Mouse (Mus musculus) adrenal gland, postnatal 10 days (tissue): ENCODE measurements at regions not wholly inside any gene's neighbourhood (a gene's known extent, or its start where the extent isn't known, plus 50 kb on each side); places are given as distances from the start of the nearest gene placed in this dataset.

ENCODE experiments used
- DNase-seq: peaks from one replicate; pipeline ENCODE4 v3.0.0; 2021; ENCODE audit warnings: mixed read lengths

- no peak for DNase-seq
Measured at GRCm38 (mm10) chr6:111911997-111912396, 361.6 kb upstream of the Lmcd1 start.

DNA sequence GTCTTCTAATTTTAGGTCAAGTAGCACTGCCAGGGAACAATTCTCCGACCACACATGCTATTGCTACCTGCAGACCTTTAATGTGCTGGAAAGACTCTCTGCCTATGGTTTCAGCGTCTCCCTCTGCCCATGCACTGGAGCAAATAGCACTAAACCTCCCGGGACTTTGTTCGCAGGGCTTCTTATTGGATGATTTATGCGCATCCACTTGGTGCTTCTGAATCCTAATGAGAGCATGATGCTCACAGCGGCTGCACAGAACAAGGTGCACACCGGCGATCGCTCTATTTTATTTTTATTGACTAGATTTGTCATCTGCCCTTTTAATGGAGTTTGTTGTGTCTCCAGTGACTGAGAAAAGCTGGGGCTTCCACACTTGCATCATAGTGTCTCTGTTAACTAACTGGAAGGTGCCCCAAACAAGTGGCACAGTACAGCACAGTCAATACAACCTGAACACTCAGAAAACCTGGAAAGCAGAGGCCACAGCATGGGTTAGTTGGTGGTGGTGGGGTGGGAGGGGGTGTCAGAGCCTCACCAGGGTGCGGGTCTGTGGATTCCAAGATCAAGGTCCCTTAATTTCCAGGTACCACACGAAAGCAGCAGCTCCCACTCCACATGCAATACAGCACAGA is 359.7 kb upstream of the Lmcd1 start:
- DNase-seq: no peak

DNA sequence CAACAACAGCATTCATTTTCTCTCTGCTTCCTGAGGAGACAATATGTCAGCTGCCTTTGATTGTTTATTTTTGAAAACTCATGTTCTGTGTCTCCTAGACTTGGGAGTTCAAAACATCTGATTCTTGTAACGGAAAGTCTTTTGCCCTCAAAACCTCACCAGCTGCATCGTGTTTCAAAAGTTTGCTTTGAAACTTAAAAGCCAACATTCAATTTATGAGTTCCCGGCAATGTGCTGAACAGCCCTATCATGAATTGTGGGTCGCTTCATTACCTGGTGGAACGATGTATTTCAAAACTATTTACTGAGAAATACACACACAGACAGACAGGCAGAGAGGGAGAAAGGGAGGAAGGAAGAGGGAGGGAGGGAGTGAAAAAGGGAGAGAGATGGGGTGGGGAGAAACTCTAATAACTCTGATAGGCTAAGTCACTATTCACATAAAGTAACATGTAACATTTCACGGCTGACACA is 356.3 kb upstream of the Lmcd1 start:
- no peak for DNase-seq

DNA sequence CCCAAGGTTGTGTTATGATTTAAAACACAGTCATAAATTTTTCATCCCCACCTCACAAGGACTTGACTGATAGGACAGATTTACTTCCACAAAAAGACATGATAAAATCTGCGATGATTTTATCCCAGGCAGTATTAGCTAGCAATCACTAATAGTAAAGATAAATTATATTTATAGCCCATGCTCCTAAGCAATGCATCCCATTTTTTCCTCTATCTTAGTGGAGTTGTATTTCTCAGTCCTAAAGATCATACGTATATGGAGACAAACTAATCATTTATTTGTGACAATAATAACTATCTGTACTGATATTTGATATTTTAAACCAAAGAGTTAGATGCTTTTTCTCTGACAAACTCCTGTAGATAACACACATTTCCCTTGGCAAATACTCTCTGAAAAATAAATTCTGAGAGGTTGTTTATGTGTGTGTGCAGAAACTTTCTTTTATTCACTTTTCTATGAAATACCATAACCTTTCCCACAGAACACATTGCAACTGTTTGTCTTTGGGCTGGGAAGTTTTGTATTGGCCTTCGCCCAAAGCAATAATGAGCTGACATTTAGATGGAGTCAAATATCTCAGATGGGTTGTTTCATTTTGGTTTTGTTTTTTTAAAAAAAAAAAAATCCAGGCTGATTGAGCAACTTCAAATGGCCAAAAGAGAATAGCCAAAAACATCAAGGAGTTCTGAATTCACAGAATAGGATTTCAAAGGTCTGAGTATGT is 355.5 kb upstream of the Lmcd1 start:
- DNase-seq: no peak

DNA sequence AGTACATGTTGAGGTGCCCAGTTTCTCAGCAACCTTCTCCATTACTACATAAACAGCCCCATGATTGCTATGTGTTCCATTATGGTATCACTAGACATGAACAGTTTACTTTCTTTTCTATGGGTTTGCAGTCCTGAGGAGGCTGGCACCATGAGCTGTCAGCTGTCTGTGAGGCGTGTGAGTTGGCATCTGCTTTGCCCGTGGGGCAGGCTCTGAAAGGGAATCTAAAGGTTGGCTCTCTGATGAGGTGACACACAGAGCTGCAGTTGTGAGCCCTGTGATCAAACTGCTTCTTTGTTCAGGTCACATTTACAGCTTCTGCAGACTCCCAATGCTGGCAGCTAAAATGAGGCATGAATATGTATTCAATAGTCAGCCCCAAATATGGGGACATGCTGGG is 341.0 kb upstream of the Lmcd1 start:
- no peak for DNase-seq

DNA sequence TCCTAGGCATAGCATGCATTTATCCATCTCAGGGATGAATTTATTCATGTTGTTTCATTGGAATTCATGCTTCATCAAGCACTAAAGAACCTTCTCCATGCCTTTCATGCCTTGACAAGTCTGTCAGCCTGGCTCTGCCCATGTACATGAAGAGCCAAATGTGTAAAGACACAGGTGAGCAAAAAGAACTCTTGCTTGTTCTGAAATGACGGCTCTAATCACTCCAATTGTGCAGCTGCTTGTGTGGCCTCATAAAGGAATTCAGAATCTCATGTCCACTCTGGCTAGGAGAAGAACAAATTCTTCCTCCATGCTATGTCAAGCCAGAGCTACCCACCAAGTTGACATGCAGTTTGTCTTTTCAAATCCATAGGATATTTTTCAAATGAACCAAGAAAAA is 319.2 kb upstream of the Lmcd1 start:
- DNase-seq: no peak

GRCm38 (mm10) chr6:111965766-111966165 is 307.8 kb upstream of the Lmcd1 start:
- DNase-seq: peak; percentile 72

DNA sequence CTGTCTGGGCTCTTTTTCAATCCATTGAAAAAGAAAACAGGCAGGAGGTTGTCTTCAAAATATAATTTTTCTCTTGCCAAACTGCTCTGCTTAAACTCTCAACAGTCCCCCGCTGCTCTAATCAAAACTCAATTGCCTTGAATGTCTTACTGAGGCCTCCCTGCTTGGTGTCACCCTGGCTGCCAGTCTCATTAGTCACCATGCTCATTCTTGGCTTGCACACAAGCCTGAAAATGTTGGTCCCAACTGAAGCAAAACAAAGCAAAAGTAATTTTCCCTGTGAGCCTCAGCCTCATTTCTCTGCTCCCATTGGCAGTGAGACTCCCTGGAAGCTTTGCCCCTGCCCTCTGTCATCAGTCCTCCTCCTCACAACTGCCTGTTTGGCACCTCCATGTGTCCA is 288.1 kb upstream of the Lmcd1 start:
- peak; percentile 26 for DNase-seq

DNA sequence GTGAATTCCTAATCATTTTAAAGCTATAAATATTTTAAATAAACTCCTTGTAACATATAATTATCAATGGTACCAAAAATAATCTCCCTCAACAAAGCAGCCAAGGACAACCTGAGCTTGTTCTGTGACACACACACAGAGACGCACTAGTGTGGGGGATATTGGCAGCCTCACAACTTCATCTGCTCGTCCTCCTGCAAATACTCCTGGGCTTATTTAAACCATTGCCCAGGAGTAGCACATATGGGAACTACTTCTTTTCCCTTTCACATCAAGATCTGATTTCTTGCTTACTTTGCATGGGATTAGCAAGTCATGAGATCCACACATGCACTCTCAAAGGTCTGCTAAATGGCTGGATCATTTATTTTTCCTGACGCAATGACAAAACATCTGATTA is 277.7 kb upstream of the Lmcd1 start:
- DNase-seq: no peak

DNA sequence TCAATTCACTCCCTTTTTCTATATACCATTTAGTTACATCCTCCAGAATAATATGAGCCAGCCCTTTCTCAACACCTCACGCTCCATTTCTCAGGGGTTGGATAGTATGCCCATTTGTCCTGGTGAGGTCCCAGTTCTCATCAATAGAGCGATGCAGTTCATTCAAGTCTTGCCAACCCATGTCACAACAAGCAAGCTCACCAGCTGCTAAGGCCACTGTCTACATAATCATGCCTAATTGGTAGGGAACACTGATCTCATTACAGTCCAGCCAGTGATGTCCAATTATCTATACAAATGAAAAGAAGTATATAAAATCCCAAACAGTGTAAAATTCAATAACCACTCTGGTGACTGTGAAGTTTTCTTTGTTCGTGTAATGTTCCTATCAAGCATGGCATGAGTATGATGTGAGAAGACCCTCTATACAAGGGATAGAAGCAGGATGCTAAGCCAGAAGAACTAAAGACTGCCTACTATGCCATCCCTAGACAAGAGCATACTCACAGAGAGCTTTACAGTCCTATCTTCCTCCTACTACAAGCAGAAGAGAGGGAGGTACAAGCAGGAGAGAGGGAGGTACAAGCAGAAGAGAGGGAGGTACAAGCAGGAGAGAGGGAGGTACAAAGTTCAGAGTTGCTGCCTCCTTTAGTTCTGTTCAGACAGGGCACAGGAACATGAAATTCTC is 269.6 kb upstream of the Lmcd1 start:
- no peak for DNase-seq

DNA sequence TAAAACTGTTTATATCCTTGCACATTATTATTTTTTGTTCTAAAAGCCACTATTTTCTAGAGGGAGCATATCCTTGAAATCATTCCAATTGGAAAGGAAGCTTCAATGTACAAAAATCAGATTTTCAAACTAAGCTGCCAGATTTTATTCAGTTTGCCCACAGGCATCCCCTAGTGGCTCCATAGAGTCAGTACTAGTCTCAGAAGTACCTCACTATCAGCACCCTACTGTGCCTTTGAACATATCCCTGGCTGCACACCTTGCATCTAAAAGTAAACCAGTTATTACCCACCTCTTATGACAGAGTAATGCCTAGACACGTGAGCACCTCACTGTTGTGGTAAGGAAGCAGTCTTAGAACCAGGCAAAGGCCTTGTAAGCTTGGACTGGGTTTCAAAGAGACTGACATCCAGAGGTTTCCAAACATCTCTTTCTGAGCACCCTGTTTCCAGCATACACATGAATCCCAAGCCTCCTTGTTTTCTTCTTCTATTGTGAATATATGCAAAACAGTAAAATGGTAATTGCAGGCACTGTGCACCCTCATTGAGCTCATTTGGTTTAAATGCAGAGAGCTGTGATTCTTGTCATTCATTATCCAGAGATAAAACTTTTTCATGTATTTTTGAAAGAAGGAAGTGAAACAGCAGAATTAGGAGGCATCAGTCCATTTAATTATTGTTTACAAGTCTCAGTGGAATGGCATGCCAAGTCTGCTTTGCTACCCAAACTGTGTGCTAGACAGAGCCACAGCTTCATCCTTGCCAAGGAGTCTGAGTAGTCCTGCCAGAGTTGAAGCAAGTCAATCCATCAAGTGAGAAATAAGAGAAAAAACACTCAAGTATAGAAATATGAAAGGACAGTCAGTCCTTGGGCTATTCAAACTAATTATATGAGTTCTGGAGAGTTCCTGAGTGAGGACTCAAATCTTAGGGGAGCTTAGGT is 247.0 kb upstream of the Lmcd1 start:
- no peak for DNase-seq

DNA sequence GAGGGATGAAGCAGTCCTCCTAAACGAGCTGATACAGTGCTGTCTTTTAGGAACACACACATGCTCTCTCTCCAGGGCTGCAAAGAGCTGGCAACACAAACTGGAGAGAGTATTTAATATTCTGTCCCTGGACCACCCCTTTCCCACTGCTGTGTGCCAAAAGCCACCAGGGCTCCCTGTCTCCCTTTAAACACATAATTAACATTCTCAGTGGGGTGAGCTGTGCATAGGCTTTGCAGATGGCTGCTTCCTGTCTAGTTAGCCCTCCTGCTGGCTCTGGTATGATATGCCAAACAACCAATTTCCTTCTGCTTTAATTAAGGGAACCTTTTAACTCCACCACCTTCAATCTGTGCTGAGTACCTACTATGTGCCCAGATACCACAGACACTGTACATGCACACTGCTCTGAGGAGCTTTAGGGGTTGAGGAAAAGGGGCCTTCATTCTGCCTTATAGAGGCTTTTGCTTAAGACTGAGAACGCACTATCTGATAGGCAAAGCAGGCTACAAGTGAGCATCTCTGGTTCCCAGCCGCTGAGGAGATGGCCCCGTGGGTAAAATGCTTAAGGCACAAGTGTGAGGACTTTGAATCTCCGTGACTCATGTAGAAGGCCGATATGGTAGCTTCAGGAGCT is 222.9 kb upstream of the Lmcd1 start:
- DNase-seq: no peak

DNA sequence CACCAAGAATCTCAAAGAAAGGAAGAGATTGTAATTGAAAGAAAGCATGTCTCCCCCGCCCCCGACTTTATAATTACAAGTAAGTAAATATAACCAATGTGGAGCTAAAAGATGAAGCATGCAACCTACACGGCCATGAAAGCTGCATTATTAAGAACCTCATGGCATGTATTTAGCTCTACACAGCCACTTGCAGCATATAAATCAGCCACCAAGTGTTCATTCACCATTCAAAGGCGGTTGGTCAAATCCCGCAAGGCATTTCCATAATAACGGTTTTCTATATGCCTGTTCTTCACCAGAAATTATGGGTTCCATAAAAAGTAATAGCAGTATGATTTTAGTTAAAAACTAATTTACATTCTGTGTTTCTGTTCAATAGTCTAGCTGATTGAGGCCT is 221.4 kb upstream of the Lmcd1 start:
- DNase-seq: no peak

DNA sequence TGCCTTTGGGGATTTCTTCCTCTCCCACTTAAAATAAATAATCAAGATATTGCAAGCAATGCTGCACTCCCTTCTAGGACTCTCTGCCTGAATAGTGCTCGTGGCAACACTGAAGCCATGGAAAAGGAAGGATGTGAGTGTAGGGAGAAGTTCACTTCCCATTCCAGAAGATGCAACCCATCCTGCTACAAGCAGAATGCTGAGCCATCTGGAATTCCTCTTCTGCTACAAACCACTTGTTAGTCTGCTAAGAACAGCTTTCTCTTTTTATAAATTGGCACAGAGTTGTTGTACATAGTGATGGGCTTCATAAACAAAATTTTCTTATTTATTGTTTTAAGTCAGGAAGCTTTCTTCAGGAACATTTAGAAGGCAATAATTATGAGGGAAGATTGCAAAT is 215.7 kb upstream of the Lmcd1 start:
- no peak for DNase-seq

GRCm38 (mm10) chr6:112062956-112063355 is 210.6 kb upstream of the Lmcd1 start:
- no peak for DNase-seq

DNA sequence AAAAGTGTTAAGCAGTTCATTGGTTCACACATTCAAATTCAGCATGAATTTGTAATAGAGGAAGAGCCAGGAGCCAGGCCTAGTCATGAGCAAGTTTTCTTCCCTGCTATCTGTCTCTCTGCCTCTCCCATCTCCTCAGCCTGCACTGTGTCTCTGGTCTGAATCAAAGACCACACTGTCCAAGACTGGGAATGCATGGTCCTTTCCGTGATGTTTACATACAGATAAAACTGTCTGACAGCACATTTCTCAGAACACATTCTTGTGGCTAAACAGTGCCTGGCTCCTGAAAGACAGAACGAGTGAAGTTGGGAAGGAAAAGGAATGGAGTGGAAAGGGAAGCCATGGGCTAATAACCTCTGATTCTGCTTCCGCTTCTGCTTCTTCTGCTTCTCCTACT is 183.0 kb upstream of the Lmcd1 start:
- no peak for DNase-seq

DNA sequence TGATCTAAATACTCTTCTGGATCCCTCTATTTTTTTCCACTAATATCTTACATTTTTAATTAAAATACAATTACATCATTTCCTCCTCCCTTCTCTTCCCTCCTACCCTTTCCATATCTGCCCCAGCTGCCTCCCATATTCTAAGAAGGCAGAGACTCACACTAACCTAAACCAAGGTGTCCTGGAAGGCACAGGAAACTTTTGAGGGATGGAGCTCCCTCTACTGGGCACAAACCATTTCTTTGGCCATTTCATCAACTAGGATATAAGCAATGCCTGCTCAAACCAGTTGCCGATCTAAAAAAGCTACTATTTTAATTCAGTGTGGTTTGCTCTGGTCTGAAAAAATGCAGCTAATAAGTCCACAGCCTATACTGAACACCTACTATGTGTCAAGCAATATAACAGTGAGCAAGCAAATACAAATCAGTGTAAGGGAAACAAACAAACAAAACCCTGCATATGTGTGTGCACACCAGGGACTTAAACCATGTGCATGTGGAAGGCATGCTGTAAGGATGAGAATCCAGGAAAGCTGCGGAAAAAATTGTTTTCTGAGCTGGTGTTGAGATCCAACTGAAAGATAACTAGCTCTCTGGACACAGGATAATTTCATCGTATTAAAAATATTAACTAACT is 182.3 kb upstream of the Lmcd1 start:
- DNase-seq: peak; percentile 54

GRCm38 (mm10) chr6:112093300-112093699 is 180.3 kb upstream of the Lmcd1 start:
- no peak for DNase-seq

DNA sequence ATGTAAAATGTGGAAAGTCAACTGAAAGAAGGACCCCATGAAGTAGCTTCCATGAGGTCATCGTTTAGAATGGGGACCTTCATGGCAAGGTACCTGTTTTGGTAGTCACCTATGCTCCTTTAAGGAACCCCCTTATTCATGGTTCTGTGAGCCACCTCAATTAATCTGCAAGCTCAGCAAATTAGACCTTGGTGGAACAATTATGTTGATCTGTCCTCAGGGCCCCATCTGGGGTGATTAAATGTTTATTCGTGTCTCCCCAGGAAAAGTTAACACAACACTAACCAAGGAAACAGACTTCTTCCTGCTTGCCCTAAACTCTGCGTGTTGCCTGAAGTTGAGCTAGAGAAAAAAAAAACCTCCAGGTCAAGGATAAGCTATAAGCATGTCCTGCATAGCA is 175.9 kb upstream of the Lmcd1 start:
- no peak for DNase-seq

DNA sequence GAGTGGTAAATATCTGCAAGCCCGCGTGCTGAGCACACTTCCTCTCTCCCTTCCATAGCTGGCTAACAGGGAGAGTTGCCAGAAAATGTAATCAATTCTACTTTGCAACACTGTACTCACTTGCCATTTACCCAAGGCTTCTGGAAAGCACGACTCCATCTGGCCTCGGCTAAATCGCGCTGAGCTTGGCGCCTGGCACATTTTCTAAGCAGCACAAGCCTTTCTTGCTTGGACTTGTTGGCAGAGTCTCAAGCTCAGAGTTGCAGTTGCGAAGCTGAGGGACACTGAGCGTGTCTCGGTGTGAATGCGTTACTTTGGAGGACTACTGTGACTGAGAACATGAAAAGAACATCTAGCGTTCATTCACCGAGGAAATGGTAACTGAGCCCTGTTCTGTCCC is 164.9 kb upstream of the Lmcd1 start:
- peak; percentile 6 for DNase-seq

GRCm38 (mm10) chr6:112119180-112119579 is 154.4 kb upstream of the Lmcd1 start:
- DNase-seq: no peak
